Comparison of ENCODE assay signal across 9 mouse cellular contexts in the genomic region with DNA sequence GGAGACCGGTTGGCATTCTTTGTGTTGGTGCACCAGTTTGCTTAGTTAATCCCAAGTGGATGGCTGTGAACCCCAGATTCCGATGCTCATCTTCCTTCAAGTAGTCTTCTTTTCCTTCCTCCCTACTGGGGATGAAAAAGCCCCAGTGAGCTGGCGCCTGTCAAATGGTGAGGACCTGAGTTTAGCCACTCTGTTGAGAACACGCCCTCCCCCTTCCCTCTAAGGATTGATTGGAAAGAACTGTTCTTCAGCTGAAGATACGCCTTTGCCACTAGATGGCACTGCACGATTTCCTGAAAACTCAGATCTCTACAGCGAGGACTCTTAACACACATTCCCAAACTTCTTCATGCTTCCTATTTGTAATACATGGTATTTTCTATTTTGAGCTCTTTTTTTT. TPM values are rescaled to one million over a fixed set of nuclear protein-coding genes. Genes with fewer than 3 reads are reported as not detected.
DNase-seq lines count a peak whose midpoint lies in the region; ATAC-seq lines count a peak whose summit lies in the region.
"Had no signal": no experiment of that assay in that cellular context is flagged by ENCODE, and none has a peak within 500 bp of the region (broad histone marks: within the 10 kb centered on the region; RNA-seq: fewer than 3 reads in every experiment).

No protein-coding gene starts in this region.

- peak; percentile 68; the same call in 1 of the 2 replicates for ATAC-seq in erythroblast, adult 5-6 weeks (replicated peaks; ENCODE audit: low FRiP score, poor library complexity, severe bottlenecking)
- ATAC-seq in hindbrain, embryonic 11.5 days (ENCODE audit: low FRiP score), result peak; percentile 40; the same call in 1 of the 2 replicates

- no peaks in the 10 kb centered on the region for H3K36me3 ChIP-seq in hindbrain, embryonic 11.5 days (ENCODE audit: control insufficient read depth, insufficient read depth, low read length)
- H3K36me3 ChIP-seq in splenic B cell, adult 2 months (ENCODE audit: control insufficient read depth, insufficient read depth, low read length, poor library complexity, severe bottlenecking), result no peaks in the 10 kb centered on the region; the same call in 1 of the 2 replicates

- H3K4me1 ChIP-seq in hindbrain, embryonic 11.5 days (replicated peaks; ENCODE audit: control insufficient read depth, insufficient read depth, low read length), result no peaks in the 10 kb centered on the region
- H3K4me1 ChIP-seq: midbrain, embryonic 12.5 days had no signal

- no peaks in the 10 kb centered on the region for H3K9me3 ChIP-seq in hindbrain, embryonic 11.5 days (ENCODE audit: control insufficient read depth, low read length)
- H3K9me3 ChIP-seq: midbrain, embryonic 12.5 days had no signal

- no peak overlapping the region for H3K4me2 ChIP-seq in hindbrain, embryonic 11.5 days (replicated peaks; ENCODE audit: low read depth, low read length)
- H3K4me2 ChIP-seq: midbrain, embryonic 12.5 days had no signal

- no peak overlapping the region for H3K27ac ChIP-seq in hindbrain, embryonic 11.5 days (ENCODE audit: low read depth, low read length)
- H3K27ac ChIP-seq: midbrain, embryonic 12.5 days had no signal

- no peak overlapping the region for H3K9ac ChIP-seq in hindbrain, embryonic 11.5 days (ENCODE audit: low read depth, low read length)
- H3K9ac ChIP-seq: midbrain, embryonic 12.5 days had no signal

- 29% methylated on average over 7 of the region's 7 CpGs for WGBS in hindbrain, embryonic 11.5 days

- no peaks in the 10 kb centered on the region for H3K27me3 ChIP-seq in hindbrain, embryonic 11.5 days (ENCODE audit: control insufficient read depth, insufficient read depth, low read length)
- no peaks in the 10 kb centered on the region for H3K27me3 ChIP-seq in splenic B cell, adult 2 months (ENCODE audit: control insufficient read depth, insufficient read depth, low read length, poor library complexity, severe bottlenecking)
- H3K27me3 ChIP-seq: midbrain, embryonic 12.5 days had no signal

- peak; percentile 47 for DNase-seq in ovary, postnatal 14 days (ENCODE audit: low spot score)
- DNase-seq in ovary, adult 18-20 months (ENCODE audit: low spot score), result no peak
- DNase-seq in brain, adult 2 months (ENCODE audit: low read depth, low spot score), result peak; percentile 93
- peak; percentile 76 for DNase-seq in hindbrain, embryonic 11.5 days (ENCODE audit: low spot score)
- peak; percentile 20 to 49 for DNase-seq in layer of hippocampus, adult 8-10 months (ENCODE audit: low spot score in 2 of 2)
- peak; percentile 83 for DNase-seq in lung, postnatal 36 days
- peak; percentile 45 for DNase-seq in splenic B cell, adult 2 months (ENCODE audit: low read depth, low spot score)

- H3K4me3 ChIP-seq in hindbrain, embryonic 11.5 days (ENCODE audit: low read depth, low read length), result no peak overlapping the region
- H3K4me3 ChIP-seq: midbrain, embryonic 12.5 days had no signal

RNA-seq across cellular contexts. Expression of a gene that starts 29.1 kb away (rescaled TPM):
- total RNA-seq in erythroblast, adult 5-6 weeks (2015; ENCODE audit: low replicate concordance), result 16.5 and 24.5 TPM in 2 replicates
- 5.4 and 7.2 TPM in 2 replicates for total RNA-seq in erythroblast, adult 5-6 weeks (2017; ENCODE audit: low replicate concordance)
- polyA plus RNA-seq in hindbrain, embryonic 11.5 days (2014; fragmentation: Nextera tagmentation; extraction: Ambion mirVana), result 23.6 and 25.8 TPM in 2 replicates
- 10 to 100 TPM; 27.6 to 42.0 (median 35.2) TPM for total RNA-seq in layer of hippocampus, adult 8-10 months (2022)

RNA-seq across cellular contexts. Expression of a gene that starts 29.2 kb away (rescaled TPM):
- total RNA-seq in erythroblast, adult 5-6 weeks (2015; ENCODE audit: low replicate concordance), result 2.9 and 14.0 TPM in 2 replicates
- 7.8 and 18.0 TPM in 2 replicates for total RNA-seq in erythroblast, adult 5-6 weeks (2017; ENCODE audit: low replicate concordance)
- polyA plus RNA-seq in hindbrain, embryonic 11.5 days (2014; fragmentation: Nextera tagmentation; extraction: Ambion mirVana), result 69.5 and 70.5 TPM in 2 replicates
- total RNA-seq in layer of hippocampus, adult 8-10 months (2022), result 10 to 100 TPM; 79.7 to 96.9 (median 88.7) TPM

Comparison
In these comparisons a context has a peak if more than half of its experiments do, and no peak if none do; other contexts are left out.
1. RNA of a gene that starts 29.2 kb away (total RNA-seq): 79.7 to 96.9 TPM in layer of hippocampus, adult 8-10 months; 2.9 to 18.0 TPM in erythroblast, adult 5-6 weeks; every median in the first group is over 4 times any median in the second.